Mouse (Mus musculus) heart, adult 11 months (tissue): ENCODE measurements at regions not wholly inside any gene's neighbourhood (a gene's known extent, or its start where the extent isn't known, plus 50 kb on each side); places are given as distances from the start of the nearest gene placed in this dataset.

Experiments used
- DNase-seq: peaks from one replicate; pipeline ENCODE4 v3.0.0; 2022

DNA sequence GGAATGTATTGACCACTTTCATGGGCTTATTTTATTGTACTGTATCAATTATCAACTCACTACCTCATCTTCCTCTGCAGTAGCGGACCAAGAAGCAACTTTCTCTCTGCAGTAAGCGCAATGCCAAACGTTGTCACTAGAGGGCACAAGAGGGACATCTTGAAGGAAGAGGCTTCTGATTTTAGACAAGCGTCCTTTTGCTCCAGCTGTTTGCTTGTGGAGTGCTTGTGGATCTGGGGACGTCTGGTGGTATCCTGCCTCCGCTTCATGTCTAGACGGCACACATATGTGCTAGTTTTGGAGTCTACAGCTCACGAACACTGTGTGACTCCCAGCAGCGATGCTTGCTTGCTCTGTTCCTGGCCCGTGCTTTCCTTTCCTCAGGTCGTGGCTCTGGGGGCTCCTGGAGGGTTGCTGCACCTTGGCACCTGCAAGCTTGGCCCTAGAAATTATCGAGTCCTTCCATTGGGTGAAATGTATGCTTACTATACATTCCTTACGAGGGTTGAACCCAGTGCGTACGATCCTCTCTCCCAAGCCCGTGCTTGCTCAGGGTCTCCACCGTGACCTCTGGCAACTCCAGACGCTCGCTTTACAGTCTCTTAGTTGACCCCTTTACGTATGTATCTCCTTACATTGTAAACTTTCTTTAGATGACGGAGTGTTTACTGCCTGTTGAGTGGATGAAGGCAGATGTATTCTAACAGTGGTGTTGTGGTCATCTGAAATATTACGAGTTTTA, 92.2 kb upstream of the Kif2a start:
- peak; percentile 90 for DNase-seq

- no peak for DNase-seq
Observed at GRCm38 (mm10) chr13:107108045-107108444, 86.1 kb upstream of the Kif2a start.

- DNase-seq = no peak
Observed at GRCm38 (mm10) chr13:107107572-107107971, 85.6 kb upstream of the Kif2a start.

DNA sequence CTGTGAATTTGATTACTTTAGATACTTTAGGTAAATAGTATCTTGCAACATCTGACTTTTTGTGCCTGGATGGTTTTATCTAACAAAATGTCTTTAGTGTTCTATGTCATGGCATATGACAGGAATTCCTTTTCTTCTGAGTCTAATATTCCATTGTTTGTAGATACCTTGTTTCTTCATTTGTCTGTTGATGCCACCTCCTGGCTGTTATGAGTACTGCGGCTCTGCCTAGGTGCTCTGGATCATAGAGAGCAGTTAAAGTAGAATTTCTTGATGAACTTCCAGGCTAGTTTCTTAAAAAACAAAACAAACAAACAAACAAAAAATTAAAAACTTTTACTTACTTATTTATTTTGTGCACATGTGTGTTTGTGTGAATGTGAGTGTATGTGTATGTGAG, 83.6 kb upstream of the Kif2a start:
- DNase-seq = peak; percentile 74

DNA sequence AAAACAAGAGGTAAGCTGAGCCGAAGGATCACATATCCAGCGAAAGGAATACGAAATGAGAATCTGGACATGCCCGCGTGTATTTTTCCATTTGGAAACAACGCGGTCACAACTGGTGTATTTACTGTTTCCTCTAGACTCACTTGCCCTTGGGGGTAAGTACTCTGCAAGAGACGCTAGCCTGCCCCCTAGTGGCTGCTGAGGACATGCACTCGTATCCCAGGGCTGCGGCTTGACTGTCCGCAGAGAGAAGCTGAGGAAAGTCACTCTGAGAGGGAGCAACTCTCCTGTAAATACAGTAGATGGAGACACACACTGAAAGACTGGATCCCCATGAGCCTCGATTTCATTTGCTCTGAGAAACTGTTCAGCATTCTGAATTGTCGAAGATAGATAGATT, 79.7 kb upstream of the Kif2a start:
- peak; percentile 97 for DNase-seq

DNA sequence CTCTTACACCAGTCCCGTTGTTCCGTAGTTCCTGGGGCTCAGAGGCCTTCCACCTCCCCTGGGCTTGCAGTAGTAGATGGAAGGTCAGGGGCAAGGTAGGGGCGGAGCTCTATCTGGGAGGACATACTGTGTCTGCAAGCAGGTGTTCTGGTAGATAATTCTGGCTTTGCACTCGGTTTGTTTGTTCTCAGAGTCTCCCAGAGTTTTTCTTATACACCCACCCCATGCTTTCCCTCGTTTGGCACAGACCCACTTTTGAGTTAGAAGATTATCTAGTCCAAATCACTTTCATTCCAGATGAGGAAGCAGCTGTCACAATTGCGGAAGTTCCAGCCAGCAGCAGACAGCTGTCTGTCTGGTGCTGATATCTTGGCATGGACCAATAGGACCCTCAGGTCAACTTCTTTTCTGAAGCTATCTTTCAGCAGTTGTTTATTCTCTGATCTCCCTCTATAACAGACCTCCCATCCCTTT, 79.0 kb upstream of the Kif2a start:
- peak; percentile 91 for DNase-seq

GRCm38 (mm10) chr13:107100116-107100515, 78.2 kb upstream of the Kif2a start:
- DNase-seq = no peak

- no peak for DNase-seq
Observed at GRCm38 (mm10) chr13:107097005-107097404, 75.1 kb upstream of the Kif2a start.

GRCm38 (mm10) chr13:107094976-107095716, 73.2 kb upstream of the Kif2a start:
- DNase-seq = no peak

DNA sequence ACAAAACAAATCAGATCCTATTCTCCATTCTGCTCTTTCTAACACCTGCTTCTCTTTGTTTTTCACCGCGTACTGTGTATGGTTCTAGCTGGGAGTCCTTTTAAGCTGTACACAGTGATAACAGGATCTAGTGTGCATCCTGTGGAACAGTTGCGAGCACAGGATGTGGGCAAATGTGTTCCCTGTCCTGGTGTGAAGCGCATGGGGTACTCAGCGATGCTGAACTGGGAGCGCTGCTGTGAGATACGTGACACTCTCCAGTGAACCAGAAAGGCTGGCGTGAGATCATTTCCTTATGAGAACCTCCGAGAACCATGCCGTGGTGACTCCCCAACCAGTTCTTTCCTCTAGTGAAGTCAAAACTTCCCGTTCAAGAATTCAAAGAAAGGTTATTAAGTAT, 72.6 kb upstream of the Kif2a start:
- no peak for DNase-seq

DNA sequence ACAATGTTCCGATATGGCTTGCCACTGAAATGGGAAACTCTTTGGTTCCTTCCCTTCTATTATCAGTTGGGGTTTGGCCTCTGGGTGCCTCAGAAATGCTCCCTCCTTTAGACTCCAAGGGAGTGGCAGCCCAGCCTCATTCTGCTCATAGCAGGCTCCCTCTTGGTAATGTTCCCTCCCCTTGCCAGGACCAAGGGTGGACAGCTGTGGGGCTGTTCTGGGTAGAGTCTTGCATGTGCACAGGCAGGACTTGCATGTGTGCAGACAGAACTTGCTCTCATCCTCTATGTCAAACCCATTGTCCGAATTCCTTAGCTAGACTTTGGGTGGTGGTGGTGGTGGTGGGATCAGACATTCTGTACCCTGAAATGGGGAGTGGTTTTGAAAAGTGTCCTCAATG, 71.8 kb upstream of the Kif2a start:
- no peak for DNase-seq

- DNase-seq = no peak
Observed at GRCm38 (mm10) chr13:107088198-107088597, 66.3 kb upstream of the Kif2a start.

GRCm38 (mm10) chr13:107087355-107087754, 65.4 kb upstream of the Kif2a start:
- peak; percentile 17 for DNase-seq

- DNase-seq = no peak
Observed at GRCm38 (mm10) chr13:107078085-107078484, 56.2 kb upstream of the Kif2a start.

- DNase-seq = no peak
Observed at GRCm38 (mm10) chr13:107074917-107075316, 53.0 kb upstream of the Kif2a start.

DNA sequence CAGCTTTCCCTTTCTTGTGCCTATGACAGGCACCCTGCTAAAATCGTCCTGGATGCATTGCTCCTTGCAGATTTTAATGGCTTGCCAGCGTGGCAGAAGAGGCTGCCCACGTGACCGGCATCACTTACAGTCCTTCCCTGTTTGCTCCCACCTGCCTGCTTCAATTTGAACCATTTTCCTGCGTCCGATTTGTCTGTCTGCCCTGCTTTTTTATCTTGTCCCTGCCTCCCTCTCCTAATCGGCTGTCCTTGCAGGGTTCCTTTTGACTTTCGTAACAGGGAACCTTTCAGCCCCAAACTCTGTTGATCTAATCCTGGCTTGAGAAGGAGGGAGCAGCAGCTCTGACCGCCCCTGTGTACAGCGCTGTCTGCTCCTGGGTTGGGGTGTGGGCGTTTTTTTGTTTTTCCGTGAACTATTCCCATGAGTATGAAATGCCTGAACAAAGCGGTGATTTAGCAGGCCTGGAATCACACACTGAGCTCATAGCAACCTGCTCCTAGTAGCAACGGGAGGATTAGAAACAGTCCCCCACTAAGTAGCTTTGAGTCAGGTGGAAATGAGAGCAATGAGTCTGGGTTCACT, 51.2 kb upstream of the Kif2a start:
- peak; percentile 93 for DNase-seq

DNA sequence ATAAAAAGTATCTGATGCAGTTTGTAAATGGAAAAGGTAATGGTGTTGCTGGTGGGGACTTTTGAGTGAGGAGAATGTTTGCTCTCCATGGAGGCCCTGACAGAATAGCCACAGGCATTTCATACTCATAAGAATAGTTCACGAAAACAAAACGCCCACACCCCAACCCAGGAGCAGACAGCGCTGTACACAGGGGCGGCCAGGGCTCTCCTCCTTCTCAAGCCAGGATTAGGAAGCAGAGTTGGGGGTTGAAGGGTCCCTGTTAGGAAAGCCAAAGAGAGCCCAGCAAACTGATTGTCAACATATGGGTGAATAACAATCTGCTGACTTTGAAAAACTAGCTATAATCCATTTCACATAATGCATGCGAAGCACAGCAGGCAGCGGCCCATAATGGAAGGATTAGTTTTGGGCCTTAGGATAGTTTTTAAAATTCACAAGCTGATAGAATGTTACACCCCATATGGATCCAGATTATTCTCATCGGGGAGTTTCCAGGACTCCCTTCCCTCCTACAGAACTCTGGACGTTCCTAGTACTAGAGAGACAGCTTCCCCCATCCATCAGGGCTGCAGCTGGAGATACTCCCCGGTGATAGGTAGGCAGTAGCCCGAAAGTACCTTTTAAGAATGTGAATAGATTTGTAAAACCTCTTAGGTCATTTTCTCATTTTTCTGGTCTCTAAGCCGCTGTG, 50.6 kb upstream of the Kif2a start:
- no peak for DNase-seq
